Mouse (Mus musculus) heart, postnatal 10 days (tissue): ENCODE data around the gene Actr8. TPM values are rescaled to one million over a fixed set of nuclear protein-coding genes. Genes with fewer than 3 reads are reported as not detected.

ENCODE experiments used
- DNase-seq, 2 experiments: peaks; one replicate each; pipeline ENCODE4 v3.0.0; 2021
- intact Hi-C: fragments of 180-260 bp; cut with DNase I; formaldehyde crosslinking; loops from one replicate; pipeline ENCODE4 v1.15.1; 2025
- total RNA-seq, 2 experiments: library from RNA; stranded (reverse); gene quantifications; 2 replicates each; pipeline ENCODE4 v1.2.3; 2021

Actr8 gene
- 10 to 100 TPM; 36.6 to 37.7 TPM for total RNA-seq

GRCm38 (mm10) chr14:29978254-29979204 lies at the start of gene Actr8:
Actr8 (plus strand) TSS chr14:29978337.
- intact Hi-C loops: no loop called here
- peak; percentile 96 to 97 for DNase-seq

- no peak for DNase-seq
- intact Hi-C loops: no loop called here
Measured at GRCm38 (mm10) chr14:29928966-29929365, 49.2 kb upstream of the Actr8 start.

DNA sequence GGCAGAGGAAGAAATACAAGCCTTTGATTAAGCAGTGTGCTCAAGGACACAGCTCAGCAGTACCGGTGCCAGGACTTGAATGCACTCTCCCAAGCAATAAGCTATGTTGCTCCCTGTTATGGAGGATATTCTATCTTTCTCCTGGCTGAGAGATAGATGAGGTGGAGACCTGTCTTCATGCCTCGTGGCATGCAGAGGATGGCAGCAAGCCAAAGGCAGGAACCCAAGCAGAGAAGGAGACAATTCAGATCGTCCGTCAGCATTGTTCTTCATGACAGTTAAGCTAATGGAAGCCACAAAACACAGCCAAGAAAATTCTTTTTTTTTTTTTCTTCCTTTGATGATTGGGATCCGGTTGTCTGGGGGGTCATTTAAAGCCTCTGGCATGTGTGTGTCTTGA lies 42.6 kb upstream of the Actr8 start:
- DNase-seq: no peak
- intact Hi-C loops: loop anchor here (5.0 kb wide), 1 partner anchor 38 kb away; no protein-coding TSS in a partner anchor

GRCm38 (mm10) chr14:29937466-29937865 lies 40.7 kb upstream of the Actr8 start:
- intact Hi-C loops: loop anchor here (5.0 kb wide), 1 partner anchor 40 kb away; no protein-coding TSS in a partner anchor
- no peak for DNase-seq

DNA sequence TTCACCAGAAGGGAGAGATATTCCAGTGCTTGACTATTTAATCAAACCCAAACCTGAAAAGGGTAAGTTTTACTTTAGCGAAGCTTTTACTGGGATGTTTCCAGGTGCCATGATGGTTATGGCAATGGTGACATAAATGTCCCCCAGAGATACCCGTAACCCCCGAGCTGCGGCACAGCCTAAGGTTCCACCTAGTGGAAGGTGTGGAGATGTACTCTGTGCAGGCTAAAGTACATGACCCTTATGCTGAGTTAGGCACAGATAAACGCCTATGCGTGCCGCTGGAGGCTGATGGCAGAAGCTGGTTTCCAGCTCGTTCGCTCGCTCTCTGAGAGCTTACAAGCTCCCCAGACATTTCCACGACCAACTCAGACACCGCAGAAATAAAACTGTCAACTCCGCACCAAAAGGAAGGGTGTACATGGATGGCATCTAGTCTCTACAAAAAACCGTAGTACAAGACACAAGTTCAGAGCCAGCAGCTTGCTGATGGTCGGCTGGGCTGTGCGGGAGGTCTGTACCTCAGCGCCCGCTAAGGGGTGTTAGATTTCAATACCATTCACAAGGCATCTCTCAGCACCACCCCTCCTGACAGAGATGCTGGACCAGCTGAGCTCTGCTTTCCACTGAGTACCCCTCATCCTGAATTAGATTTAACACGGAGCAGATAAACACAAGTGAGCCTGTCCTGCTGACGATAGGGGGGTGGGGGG lies 38.4 kb upstream of the Actr8 start:
- DNase-seq: no peak
- intact Hi-C loops: loop anchor here (2.0 to 5.0 kb wide), 3 partner anchors 42 to 212 kb away; no protein-coding TSS in a partner anchor

GRCm38 (mm10) chr14:29940313-29940812 lies 37.8 kb upstream of the Actr8 start:
- intact Hi-C loops: loop anchor here (2.0 to 5.0 kb wide), 2 partner anchors 104 to 213 kb away; no protein-coding TSS in a partner anchor
- DNase-seq: no peak

- intact Hi-C loops: loop anchor here (2.0 to 5.0 kb wide), 2 partner anchors 104 to 214 kb away; no protein-coding TSS in a partner anchor
- peak; percentile 50 to 69 for DNase-seq
Measured at GRCm38 (mm10) chr14:29940877-29941276, 37.3 kb upstream of the Actr8 start.

DNA sequence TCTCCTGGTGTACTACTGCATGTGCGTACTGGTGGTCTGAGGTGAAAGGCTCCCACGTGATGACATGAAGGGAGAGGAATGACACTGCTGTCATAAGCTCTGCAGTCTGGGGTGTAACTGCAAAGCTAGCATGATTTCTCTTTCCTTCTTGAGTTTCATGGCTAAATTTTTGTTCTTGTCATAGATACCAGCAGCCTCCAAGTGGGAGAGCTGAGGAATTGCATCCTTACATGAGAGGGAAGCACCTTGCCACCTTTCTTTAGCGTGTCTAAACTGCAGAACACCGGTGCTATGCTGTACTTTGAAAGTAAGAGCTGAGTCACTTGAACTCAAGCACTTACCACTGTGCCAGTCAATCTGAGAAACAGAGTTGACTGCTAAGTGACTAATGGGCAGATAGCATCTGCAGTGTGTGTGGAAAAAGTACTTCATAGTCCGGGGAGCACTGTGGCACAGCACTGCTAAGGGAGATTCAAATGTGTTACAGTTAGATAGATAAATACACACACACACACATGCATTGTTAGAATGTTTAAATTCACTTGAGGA lies 31.3 kb upstream of the Actr8 start:
- intact Hi-C loops: no loop called here

GRCm38 (mm10) chr14:29950805-29951204 lies 27.3 kb upstream of the Actr8 start:
- intact Hi-C loops: no loop called here
- no peak for DNase-seq

More for the DNA sequence above, 31.3 kb upstream of the Actr8 start:
- no peak for DNase-seq

GRCm38 (mm10) chr14:29957393-29957792 lies 20.7 kb upstream of the Actr8 start:
- DNase-seq: no peak
- intact Hi-C loops: no loop called here

- intact Hi-C loops: no loop called here
- DNase-seq: no peak
Measured at GRCm38 (mm10) chr14:29967611-29968010, 10.5 kb upstream of the Actr8 start.

GRCm38 (mm10) chr14:29968075-29968821 lies 9.9 kb upstream of the Actr8 start, which contains the start of gene Selenok:
Selenok (plus strand) TSS chr14:29968308.
- DNase-seq: peak; percentile 98
- intact Hi-C loops: no loop called here

GRCm38 (mm10) chr14:29971446-29971845 lies 6.7 kb upstream of the Actr8 start:
- no peak for DNase-seq
- intact Hi-C loops: no loop called here

DNA sequence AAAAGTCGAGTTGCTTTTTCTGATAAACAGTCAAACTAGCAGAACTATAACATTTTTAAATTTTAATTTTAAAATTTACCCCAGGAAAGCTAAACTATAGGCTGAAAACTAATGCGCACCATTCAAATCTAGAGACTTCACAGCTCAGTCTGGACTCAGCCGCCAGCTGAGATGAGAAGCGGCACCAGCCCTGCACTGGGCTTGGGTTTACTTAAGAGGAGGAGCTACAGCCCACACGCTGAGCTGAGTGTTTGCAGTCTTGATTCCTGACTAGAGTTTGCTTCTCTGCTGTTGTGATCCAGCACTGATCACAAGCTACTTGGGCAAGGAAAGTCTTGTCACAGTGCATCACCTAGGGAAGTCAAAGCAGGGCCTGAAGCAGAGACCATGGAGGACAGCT lies 6.1 kb upstream of the Actr8 start:
- no peak for DNase-seq
- intact Hi-C loops: no loop called here

DNA sequence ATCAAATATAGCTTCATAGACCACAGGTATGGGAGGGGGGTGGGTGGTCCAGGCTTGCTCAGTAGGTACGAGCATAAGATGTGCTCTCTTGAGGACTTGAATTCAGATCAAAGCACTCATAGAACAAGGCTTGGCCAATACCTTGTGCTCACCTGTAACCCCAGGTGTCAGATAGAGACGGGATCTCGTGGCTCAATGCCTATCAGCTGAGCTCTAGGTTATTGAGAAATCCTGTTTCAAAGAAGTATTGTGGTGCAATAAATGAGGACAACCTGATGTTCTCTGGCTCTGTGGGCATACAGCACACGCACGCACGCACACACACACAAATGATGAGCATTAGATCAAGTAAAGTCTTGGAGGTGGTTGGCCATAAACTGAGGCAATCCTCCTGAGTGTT lies 1.2 kb upstream of the Actr8 start:
- DNase-seq: no peak
- intact Hi-C loops: no loop called here

DNA sequence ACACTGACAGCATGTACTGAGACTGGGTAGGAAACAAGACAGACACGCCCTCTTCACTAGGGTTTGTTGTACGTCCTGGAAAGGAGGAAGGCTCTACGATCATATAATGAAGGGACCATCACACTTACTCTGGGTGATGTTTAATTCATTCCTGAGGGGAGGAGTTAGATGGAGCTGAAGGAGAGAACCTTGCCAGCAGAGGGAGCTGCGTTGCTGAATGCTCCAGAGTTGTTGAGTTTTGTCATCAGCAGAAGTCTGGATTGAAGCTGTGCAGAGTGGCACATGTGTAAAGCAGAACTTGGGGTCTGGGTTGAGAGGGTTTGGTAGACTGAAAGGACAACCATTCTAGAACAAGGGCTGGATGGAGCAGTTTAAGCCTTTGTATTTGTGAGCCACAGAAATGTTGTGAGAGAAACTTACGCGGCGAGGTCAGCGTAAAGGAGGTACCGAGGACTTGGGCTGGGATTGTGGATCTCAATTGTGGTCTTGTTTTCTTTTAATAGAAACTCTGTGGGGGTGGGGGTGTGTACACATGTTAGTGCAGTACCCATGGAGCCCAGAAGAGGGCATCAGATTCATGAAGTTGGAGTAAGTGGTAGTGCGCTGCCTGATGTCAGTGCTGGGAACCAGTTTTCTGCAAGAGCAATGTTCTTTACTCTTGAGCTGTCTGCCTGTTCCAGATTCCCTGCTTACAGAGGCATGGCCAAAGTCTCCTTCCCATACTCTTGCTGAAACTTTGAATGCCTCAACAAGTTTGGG lies 2.5 kb downstream of the Actr8 start:
- intact Hi-C loops: no loop called here
- peak in 1 of 2 experiments; percentile 36 for DNase-seq

GRCm38 (mm10) chr14:29986096-29986495 lies 8.0 kb downstream of the Actr8 start:
- no peak for DNase-seq
- intact Hi-C loops: no loop called here

DNA sequence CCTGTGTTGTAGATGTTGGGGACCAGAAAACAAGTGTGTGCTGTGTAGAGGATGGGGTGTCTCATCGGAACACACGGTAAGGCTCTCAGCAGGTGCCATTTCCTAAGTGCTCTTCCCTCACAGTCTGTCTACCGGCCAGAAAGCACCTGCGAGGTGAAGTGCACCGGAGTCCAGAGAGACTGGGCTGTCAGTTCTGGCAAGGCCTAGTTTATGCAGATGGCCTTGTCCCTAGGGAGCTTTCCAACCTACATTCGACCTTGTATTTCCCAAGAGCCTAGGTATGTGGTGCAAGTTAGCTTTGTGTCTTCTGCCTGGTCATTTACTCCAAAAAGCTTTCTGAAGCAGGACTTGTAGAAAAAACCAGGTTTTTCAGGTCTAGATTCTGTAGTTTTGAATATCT lies 9.1 kb downstream of the Actr8 start:
- DNase-seq: no peak
- intact Hi-C loops: no loop called here

DNA sequence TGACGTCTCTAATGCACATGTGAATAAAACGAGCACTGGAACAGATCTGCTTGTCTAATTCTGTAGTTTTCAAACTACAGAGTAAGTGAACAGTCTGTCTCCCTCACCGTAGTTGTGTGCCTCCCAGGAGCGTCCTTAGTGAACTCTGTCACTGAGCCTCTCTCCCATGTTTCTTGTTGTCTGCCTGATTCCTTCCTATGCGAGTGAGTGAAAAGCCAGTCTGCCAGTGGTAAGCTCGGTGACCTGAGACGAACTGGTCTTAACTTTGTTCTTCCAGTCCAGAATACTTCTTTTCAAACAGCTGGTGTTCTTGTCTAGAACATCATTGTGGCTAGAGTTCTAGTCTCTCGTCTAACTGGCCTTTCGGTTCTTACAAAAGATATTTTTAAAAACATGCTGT lies 9.6 kb downstream of the Actr8 start:
- DNase-seq: no peak
- intact Hi-C loops: no loop called here
